25 mouse cellular contexts compared by ENCODE assay signal in the genomic region with DNA sequence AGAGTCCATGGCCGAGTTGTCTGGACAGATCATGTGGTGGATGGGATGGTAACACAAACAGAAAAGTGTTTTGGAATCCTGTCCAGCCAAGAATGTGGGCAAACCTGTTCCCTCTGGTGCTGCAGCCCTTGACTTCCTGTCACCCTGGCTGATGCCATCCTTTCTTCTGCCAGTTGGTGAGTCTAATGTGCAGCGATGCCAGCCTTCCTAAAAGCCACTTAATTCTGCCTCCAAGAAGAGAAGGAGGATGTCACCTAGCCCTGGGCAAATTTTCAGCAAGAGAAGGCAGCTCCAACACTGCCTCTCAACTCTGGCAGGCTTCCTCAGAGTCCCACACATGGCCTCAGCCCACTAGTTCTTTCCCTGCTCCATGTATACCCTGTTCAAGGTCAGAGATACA. TPM values are rescaled to one million over a fixed set of nuclear protein-coding genes. Genes with fewer than 3 reads are reported as not detected.
"Had no signal": no experiment of that assay in that cellular context is flagged by ENCODE, and none has a peak within 500 bp of the region (broad histone marks: within the 10 kb centered on the region; RNA-seq: fewer than 3 reads in every experiment).

No protein-coding gene starts in this region.

- H3K4me2 ChIP-seq: kidney, embryonic 15.5 days; limb, embryonic 13.5 days; liver, embryonic 11.5 days; midbrain, embryonic 13.5 days; neural tube, embryonic 15.5 days had no signal

- H3K9ac ChIP-seq: kidney, embryonic 15.5 days; limb, embryonic 13.5 days; midbrain, embryonic 13.5 days; neural tube, embryonic 15.5 days had no signal

- ATAC-seq: midbrain, embryonic 13.5 days had no signal

- H3K4me1 ChIP-seq: kidney, embryonic 15.5 days; limb, embryonic 13.5 days; midbrain, embryonic 13.5 days; neural tube, embryonic 15.5 days had no signal

- H3K36me3 ChIP-seq: kidney, embryonic 15.5 days; limb, embryonic 13.5 days; midbrain, embryonic 13.5 days; neural tube, embryonic 15.5 days had no signal

- H3K27me3 ChIP-seq: kidney, embryonic 15.5 days; midbrain, embryonic 13.5 days; neural tube, embryonic 15.5 days had no signal

- H3K4me3 ChIP-seq: kidney, embryonic 15.5 days; limb, embryonic 13.5 days; midbrain, embryonic 13.5 days; myocyte; neural tube, embryonic 15.5 days had no signal

- H3K9me3 ChIP-seq: kidney, embryonic 15.5 days; limb, embryonic 13.5 days; midbrain, embryonic 13.5 days; neural tube, embryonic 15.5 days had no signal

- DNase-seq: kidney, postnatal 14 days; left cerebral cortex, postnatal 4 days; lung, adult 18-20 months; lung, postnatal 36 days; right cerebral cortex, adult 18-20 months; right cerebral cortex, postnatal 25 days; thymus, adult 18-20 months; thymus, postnatal 25 days had no signal

- H3K27ac ChIP-seq: kidney, embryonic 15.5 days; limb, embryonic 13.5 days; midbrain, embryonic 13.5 days; neural tube, embryonic 15.5 days; stomach, postnatal 0 days had no signal

RNA-seq across cellular contexts. Expression of a gene that starts 31.0 kb away (rescaled TPM):
- polyA plus RNA-seq: myocyte had no signal

RNA-seq across cellular contexts. Expression of a gene that starts 46.8 kb away (rescaled TPM):
- total RNA-seq: layer of hippocampus, adult 8-10 months; layer of hippocampus, postnatal 14 days; left cerebral cortex, adult 18-20 months; left cerebral cortex, postnatal 10 days; left cerebral cortex, postnatal 4 days; megakaryocyte progenitor cell, adult 5-6 weeks had no signal
- polyA plus RNA-seq: kidney, embryonic 15.5 days; large intestine, adult 2 months; limb, embryonic 13.5 days; liver, embryonic 11.5 days; lung, embryonic 16.5 days; midbrain, embryonic 13.5 days; myocyte; neural tube, embryonic 11.5 days; neural tube, embryonic 15.5 days; small intestine, adult 2 months; stomach, postnatal 0 days; urinary bladder, adult 2 months had no signal
